Mouse (Mus musculus) CH12.LX (cell line): ENCODE measurements around the gene Gm20388.
A peak's percentile ranks its signal among the peaks of the same experiment; 100 is the strongest.

Experiments
- CTCF ChIP-seq, 2 experiments: IDR thresholded peaks in 1 of 2; conservative IDR thresholded peaks in 1 of 2; 2 replicates each; pipeline ENCODE4 v1.5.1; 2011 to 2012; ENCODE audit warnings: low read depth in 2 of 2, low read length in 2 of 2, improper control_type of control experiment in 1 of 2, inconsistent platforms in 1 of 2, mild to moderate bottlenecking in 1 of 2, moderate library complexity in 1 of 2
- ELF1 ChIP-seq: IDR thresholded peaks from 2 replicates; pipeline ENCODE4 v1.6.1; 2014; ENCODE audit warnings: low read depth, mild to moderate bottlenecking, inconsistent platforms, low read length, improper control_type of control experiment
- ETS1 ChIP-seq: conservative IDR thresholded peaks from 2 replicates; pipeline ENCODE4 v1.6.1; 2012; ENCODE audit warnings: low read depth, mild to moderate bottlenecking, inconsistent platforms, low read length, improper control_type of control experiment, moderate library complexity
- GABPA ChIP-seq: IDR thresholded peaks from 2 replicates; pipeline ENCODE4 v1.6.1; 2012; ENCODE audit warnings: low read depth, low read length, improper control_type of control experiment, inconsistent platforms; ENCODE audit not compliant: insufficient replicate concordance
- MAFK ChIP-seq: IDR thresholded peaks from 2 replicates; pipeline ENCODE4 v1.6.1; 2011; ENCODE audit warnings: low read length, improper control_type of control experiment; ENCODE audit not compliant: insufficient replicate concordance
- MAX ChIP-seq: IDR thresholded peaks from 2 replicates; pipeline ENCODE4 v1.6.1; 2011; ENCODE audit warnings: low read length, improper control_type of control experiment
- MEF2A ChIP-seq: IDR thresholded peaks from 2 replicates; pipeline ENCODE4 v1.6.1; 2014; ENCODE audit warnings: low read depth, mild to moderate bottlenecking, inconsistent platforms, low read length, improper control_type of control experiment, borderline replicate concordance
- MXI1 ChIP-seq: IDR thresholded peaks from 2 replicates; pipeline ENCODE4 v1.6.1; 2011; ENCODE audit warnings: mild to moderate bottlenecking, low read depth, low read length, improper control_type of control experiment
- POLR2A ChIP-seq: IDR thresholded peaks from 2 replicates; pipeline ENCODE4 v1.6.1; 2011; ENCODE audit warnings: low read depth, mild to moderate bottlenecking, improper control_type of control experiment, low read length
- POLR2AphosphoS2 ChIP-seq: IDR thresholded peaks from 2 replicates; pipeline ENCODE4 v1.6.1; 2011; ENCODE audit warnings: low read depth, low read length, improper control_type of control experiment
- SIN3A ChIP-seq: IDR thresholded peaks from 2 replicates; pipeline ENCODE4 v1.6.1; 2012; ENCODE audit warnings: low read length, improper control_type of control experiment, inconsistent platforms
- TBP ChIP-seq: conservative IDR thresholded peaks from 2 replicates; pipeline ENCODE4 v1.6.1; 2011; ENCODE audit warnings: low read depth, low read length, improper control_type of control experiment
- ZKSCAN1 ChIP-seq: IDR thresholded peaks from 2 replicates; pipeline ENCODE4 v1.6.1; 2012; ENCODE audit warnings: low read depth, inconsistent platforms, low read length, improper control_type of control experiment, borderline replicate concordance
- ZMIZ1 ChIP-seq: IDR thresholded peaks from 2 replicates; pipeline ENCODE4 v1.6.1; 2012; ENCODE audit warnings: low read depth, mild to moderate bottlenecking, inconsistent platforms, low read length, improper control_type of control experiment

DNA sequence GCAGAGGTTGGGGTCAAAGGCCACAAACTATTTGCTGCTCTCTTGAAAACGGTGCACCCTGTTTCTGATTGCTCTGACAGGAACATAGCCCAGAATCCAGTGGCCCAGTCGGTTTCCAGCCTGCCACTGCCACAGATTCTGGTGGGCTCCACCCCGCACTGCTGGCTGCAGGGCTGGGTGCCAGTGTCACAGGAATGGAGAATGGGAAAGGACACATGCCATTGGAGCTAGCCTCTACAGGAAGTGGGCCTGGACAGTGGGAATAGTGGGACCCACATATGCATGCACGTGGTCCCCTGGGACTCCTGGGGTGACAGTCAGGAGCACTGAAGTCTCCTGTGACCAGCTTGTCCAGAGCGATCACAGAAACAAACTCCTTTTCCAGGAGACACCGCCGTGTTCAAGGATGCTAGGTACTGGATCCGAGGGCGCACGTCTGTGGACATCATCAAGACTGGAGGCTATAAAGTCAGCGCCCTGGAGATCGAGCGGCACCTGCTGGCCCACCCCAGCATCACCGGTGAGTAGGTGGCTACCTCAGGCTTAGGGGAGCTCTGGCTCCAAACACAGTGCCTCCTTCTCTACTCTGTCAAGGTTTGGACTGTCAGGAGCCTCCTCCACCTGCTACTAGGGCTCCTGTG is 2902.1 kb downstream of the Gm20388 start:
- no peak for TF ChIP-seq POLR2A
- TF ChIP-seq MAFK, result no peak
- TF ChIP-seq ELF1, result no peak
- TF ChIP-seq CTCF (conservative IDR thresholded peaks at IDR 0.05 in 1 of 2, IDR thresholded peaks at IDR 0.05 in 1 of 2; ENCODE audit: low read depth in 2 of 2, low read length in 2 of 2), result peak; percentile 33 to 83; a peak in 2 of 4 replicates
- no peak for TF ChIP-seq SIN3A
- TF ChIP-seq MAX, result no peak
- TF ChIP-seq ZKSCAN1, result no peak
- TF ChIP-seq TBP, result no peak
- TF ChIP-seq MEF2A, result no peak
- no peak for TF ChIP-seq ETS1
- no peak for TF ChIP-seq MXI1
- TF ChIP-seq POLR2AphosphoS2, result no peak
- no peak for TF ChIP-seq ZMIZ1
- TF ChIP-seq GABPA, result no peak
